Mouse (Mus musculus): Measurements from ENCODE around the gene Slc7a6. TPM values are rescaled to one million over a fixed set of nuclear protein-coding genes. Genes with fewer than 3 reads are reported as not detected.

Slc7a6 gene
- total RNA-seq, 2 experiments from 2014 or later: 27.6 to 32.4 TPM

DNA sequence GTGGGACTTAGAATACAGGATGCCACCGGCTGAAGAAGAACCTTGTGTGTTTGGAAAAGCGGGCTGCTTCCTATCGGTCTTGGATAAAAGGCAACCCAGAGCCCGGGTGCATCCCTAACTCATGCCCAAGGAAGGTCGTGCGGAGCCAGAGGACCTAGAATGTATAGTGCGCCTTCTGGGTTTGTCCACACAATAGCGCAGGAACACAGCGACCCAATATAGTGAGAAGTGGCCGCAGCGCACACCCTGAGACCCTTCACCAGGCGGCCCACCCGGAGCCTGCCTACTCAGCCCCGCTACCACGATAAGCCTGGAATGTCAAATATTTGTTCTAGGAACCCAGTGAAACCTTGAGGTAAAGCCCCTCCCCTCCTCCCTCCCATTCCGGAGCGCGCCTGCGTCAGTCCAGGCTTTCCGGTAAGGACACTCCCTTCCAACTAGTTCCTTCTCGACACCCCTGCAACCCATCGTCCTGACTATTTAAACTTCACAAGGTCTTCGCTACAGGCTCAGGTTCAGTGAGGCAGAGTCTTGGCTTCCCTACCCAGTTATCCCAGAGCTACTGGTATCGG, 30.7 kb upstream of the Slc7a6 start:
- intact Hi-C loops (cut with DNase I): loop anchor here (10.0 kb wide), 1 partner anchor 267 kb away; no protein-coding TSS in a partner anchor
- DNase-seq (ENCODE audit: low spot score in 2 of 2): peak; percentile 35 to 64

GRCm38 (mm10) chr8:106138616-106139015, 30.0 kb upstream of the Slc7a6 start:
- intact Hi-C loops (cut with DNase I): loop anchor here (10.0 kb wide), 1 partner anchor 266 kb away; no protein-coding TSS in a partner anchor
- no peak for DNase-seq (ENCODE audit: low spot score in 2 of 2)

DNA sequence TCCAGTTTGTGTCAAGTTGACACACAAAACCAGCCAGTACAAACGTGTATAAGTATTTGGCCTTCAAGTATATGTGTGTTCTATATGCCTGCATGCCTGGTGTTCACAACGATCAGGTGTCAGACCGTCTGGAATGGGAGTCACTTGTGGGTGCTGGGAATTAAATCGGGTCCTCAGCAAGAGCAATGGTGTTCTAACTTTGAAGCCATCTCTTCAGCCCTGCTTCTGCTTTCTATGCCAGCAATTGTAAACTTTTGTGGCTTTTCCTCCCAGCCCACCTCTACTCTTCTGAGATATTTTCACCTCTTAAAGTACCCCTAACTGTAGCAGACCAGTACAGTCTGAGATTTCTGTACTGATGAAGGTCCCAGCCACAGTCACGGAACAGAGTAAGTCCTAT, 28.5 kb upstream of the Slc7a6 start:
- no peak for DNase-seq (ENCODE audit: low spot score in 2 of 2)
- intact Hi-C loops (cut with DNase I): loop anchor here (2.0 kb wide), 2 partner anchors 59 to 87 kb away; no protein-coding TSS in a partner anchor

- peak; percentile 82 to 88 for DNase-seq (ENCODE audit: low spot score in 2 of 2)
- intact Hi-C loops (cut with DNase I): loop anchor here (2.0 kb wide), 2 partner anchors 58 to 86 kb away; no protein-coding TSS in a partner anchor
Measured at GRCm38 (mm10) chr8:106140769-106141168, 27.9 kb upstream of the Slc7a6 start.

DNA sequence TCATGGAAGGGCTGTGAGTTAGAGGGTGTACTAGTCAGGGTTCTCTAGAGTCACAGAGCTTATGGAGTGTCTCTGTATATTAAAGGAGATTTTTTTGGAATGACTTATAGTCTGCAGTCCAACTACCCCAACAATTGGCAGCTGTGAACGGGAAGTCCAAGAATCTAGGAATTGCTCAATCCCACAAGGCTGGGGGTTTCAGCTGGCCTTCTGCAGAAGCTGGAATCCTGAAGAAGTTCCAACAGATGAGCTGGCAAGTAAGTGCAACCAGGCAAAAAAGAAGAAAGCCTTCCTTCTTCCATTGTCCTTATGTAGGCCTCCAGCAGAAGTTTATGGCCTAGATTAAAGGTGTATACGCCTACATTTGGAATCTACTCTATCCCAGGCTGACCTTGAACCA, 23.3 kb upstream of the Slc7a6 start:
- DNase-seq (ENCODE audit: low spot score in 2 of 2): no peak
- intact Hi-C loops (cut with DNase I): no loop called here

- intact Hi-C loops (cut with DNase I): no loop called here
- no peak for DNase-seq (ENCODE audit: low spot score in 2 of 2)
Measured at GRCm38 (mm10) chr8:106146014-106146413, 22.6 kb upstream of the Slc7a6 start.

GRCm38 (mm10) chr8:106147868-106148565, 20.6 kb upstream of the Slc7a6 start:
- intact Hi-C loops (cut with DNase I): no loop called here
- DNase-seq (ENCODE audit: low spot score in 2 of 2): no peak

DNA sequence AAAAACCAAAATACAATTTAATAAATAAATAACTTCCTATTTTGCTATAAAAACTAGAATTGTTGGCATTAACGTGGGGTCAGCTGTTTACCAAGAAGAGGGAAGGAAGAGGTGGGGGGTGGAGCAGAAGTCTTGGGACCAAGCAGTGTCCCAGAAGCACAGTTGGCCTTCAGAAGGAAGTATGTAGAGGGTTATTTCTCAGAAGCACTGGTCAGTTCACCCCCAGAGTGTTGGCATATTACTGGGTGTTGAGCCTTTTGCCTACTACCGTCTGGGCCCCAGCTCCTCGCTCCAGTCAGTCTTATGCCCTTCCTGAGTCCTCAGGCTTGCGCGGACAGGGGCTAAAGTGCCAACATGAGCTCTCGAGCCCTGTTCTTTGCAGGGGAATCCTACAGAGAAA, 19.6 kb upstream of the Slc7a6 start:
- intact Hi-C loops (cut with DNase I): no loop called here
- DNase-seq (ENCODE audit: low spot score in 2 of 2): no peak

DNA sequence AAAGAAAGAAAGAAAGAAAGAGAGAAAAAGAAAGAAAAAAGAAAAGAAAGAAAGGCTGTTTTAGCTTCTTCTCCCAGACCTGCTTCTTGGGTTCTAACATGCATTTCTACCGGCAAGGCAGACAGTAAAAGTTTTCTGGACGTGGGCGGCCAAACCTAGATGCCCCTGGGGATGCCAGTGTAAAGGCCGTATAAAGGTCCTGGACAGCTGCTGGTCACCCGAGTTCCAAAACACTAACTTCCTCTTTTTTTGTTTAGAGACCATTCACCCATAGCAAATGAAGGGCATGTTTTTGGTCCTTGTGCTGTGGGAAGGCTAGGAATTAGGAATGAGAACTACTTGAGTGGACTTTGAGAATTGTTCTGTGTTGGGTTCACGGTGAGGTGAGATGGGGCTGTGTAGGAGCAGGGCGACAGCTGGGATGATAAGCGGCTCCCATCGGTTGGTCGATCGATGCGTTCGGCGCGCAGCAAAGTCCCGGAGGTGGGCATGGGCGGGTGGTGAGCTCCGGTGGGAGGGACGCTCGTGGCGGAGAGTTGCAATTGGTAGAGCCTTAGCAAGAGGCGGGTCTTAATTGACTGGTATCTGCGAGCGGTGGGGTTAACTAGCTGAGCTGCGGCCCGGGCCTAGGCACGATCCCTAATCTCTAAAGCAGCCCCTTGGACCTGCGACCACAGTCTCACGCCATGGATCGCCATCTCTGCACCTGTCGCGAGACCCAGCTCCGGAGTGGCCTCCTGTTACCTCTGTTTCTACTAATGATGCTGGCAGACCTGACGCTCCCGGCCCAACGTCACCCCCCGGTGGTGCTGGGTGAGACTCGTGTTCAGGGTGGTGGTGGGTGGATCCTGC, 18.6 kb upstream of the Slc7a6 start, which contains the start of gene Pla2g15:
Gene Pla2g15, plus strand, starts transcription at position 599 of the 852 bp plus-strand sequence.
- DNase-seq (ENCODE audit: low spot score in 2 of 2): peak; percentile 94 to 97
- intact Hi-C loops (cut with DNase I): no loop called here

DNA sequence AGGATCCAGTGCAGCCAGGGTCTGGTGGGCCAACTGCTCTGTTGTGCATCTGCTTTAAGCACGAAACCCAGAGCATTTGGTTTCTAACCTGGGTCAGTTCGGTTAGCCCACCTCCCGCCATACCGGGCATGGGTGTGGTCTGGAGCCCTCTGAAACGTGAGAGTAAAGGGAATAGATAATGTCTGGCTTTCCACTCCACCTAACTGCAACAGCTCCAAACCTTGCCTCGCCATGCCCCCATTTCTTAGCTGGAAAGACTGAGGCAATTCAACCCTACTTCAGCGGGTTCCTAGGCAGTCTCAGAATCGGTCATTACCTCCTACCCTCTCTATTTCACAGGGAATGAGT, 18.0 kb upstream of the Slc7a6 start:
- intact Hi-C loops (cut with DNase I): no loop called here
- no peak for DNase-seq (ENCODE audit: low spot score in 2 of 2)

DNA sequence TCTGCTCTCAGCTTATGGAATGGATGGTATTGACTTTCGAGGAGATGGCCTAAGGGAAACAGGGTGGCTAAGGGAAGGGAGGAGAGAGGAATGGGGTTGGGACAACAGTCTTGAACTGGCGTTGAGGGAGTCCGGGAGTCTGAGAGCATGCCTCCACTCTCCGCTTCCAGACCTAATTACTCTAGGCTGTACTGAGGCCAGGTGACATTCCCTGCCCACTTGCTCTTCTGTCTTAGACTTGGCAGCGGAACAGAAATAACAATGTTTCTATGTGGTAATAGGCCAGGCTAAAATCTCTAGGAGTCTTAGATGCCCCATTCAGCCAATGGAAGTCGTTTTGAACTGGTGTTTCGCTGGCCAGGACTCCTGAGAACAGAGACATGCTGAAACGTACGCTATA, 17.6 kb upstream of the Slc7a6 start:
- intact Hi-C loops (cut with DNase I): no loop called here

DNA sequence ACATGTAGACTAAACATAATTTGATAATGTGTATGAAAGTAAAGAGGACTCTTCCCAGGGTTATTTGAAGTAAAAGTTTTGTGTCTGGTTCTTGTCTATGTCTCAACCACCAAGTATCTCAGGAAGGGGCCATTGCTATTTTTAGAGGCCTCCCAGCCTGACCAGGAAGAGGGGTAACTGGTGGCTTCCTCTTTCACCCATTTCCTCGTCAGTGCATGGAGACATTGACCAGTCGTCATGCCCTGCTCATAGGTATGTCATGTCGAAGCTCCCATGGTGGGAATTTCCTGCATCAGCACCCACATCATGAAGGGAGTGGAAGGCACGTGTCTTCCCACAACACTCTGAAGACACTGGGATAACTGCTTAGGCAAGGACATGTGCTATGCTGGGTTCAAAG, 15.8 kb upstream of the Slc7a6 start:
- intact Hi-C loops (cut with DNase I): no loop called here
- peak in 1 of 2 experiments; percentile 29 for DNase-seq (ENCODE audit: low spot score in 2 of 2)

More for the DNA sequence above, 17.6 kb upstream of the Slc7a6 start:
- no peak for DNase-seq (ENCODE audit: low spot score in 2 of 2)

DNA sequence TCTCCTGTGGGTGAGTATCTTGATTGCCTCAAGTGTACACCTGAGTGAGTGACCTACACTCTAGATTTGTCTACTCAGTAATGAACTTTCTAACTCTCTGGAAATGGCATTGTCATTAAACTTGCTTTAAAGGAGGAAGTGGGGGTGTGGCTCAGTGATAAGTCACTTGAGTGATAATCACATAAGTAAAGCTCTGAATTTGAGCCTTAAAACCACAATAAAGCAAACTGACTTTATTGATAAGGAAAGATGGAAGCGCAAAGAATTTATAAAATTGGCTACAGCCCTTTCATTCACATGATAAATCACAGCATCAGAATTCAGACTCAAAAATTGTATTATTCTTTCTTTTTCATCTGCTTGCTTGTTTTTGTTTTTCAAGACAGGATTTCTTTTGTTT, 11.2 kb upstream of the Slc7a6 start:
- intact Hi-C loops (cut with DNase I): no loop called here
- no peak for DNase-seq (ENCODE audit: low spot score in 2 of 2)

DNA sequence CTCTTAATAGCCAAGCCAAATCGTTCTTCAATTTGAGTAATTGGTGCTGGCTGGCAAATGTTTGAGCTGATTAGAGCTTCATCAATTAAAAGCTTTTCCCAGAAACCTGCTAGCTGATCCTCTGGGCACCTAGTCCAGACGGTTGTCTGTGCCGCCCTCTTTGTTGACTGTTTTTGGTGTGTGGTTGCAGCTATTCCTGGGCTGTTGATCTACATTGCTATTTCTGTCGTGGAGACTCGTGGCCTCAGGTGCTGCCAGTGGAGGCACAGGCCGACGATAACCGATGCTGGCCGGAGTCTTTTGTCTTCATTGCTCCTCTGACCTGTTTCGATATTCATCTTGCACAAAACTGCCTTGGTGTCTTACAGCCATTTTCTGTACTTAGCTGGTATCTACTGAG, 10.3 kb upstream of the Slc7a6 start:
- no peak for DNase-seq (ENCODE audit: low spot score in 2 of 2)
- intact Hi-C loops (cut with DNase I): no loop called here

- intact Hi-C loops (cut with DNase I): no loop called here
- no peak for DNase-seq (ENCODE audit: low spot score in 2 of 2)
Measured at GRCm38 (mm10) chr8:106159876-106160275, 8.8 kb upstream of the Slc7a6 start.

- DNase-seq (ENCODE audit: low spot score in 2 of 2): no peak
- intact Hi-C loops (cut with DNase I): no loop called here
Measured at GRCm38 (mm10) chr8:106163251-106163650, 5.4 kb upstream of the Slc7a6 start.

DNA sequence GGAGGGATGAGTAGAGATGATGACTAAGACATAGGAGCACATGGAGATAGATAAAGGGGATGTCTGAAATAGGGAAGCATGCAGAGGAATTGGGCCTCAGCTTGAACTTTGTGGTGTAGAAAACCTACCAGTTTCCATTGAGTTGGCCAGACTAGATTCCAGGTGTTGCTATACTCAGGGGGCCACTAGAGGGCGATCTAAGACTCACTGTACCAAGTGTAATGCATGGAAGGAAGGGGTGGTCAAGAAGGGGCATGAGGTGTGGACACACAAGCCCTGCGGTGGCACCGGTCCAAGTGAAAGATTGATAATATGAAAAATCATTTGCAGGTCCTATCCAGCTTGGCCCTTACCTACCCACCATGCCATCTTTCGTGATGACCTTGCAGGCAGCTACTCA, 3.2 kb upstream of the Slc7a6 start:
- intact Hi-C loops (cut with DNase I): loop anchor here (5.0 kb wide), 1 partner anchor 47 kb away; the partner anchor contains the start of genes Prmt7 and Slc7a6os
- peak; percentile 73 to 82 for DNase-seq (ENCODE audit: low spot score in 2 of 2)

GRCm38 (mm10) chr8:106169017-106169933, 618 bp downstream of the Slc7a6 start:
- intact Hi-C loops (cut with DNase I): loop anchor here (2.0 to 5.0 kb wide), 2 partner anchors 30 to 43 kb away; partner anchors contain the start of genes Prmt7 and Slc7a6os
- DNase-seq (ENCODE audit: low spot score in 2 of 2): peak; percentile 76 to 81

DNA sequence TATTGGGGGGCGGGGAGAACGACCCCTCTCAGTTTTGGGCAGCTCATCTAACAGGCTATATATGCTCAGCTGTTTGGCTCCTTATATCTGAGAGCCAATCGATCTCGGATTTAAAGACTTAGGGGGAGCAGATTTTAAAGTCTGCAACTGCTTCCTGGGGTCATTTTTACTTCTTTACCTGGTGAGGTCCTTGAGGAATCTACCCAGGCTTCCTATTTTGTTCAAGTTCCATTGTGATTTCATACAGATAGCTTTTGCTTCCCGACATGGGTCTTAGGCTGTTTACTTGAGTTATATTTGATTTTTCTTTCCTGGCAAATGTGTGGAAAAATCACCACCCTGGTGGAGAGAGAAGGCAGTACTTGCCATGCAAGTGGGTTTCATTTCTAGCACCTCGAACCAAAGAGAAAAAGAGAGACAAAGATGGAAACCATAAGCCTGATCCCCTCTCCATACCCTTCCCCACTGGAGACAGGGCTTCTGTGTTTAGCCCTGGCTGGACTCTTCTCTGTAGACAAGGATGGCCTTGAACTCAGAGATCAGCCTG, 1.4 kb downstream of the Slc7a6 start:
- no peak for DNase-seq (ENCODE audit: low spot score in 2 of 2)
- intact Hi-C loops (cut with DNase I): loop anchor here (2.0 to 5.0 kb wide), 2 partner anchors 29 to 42 kb away; partner anchors contain the start of genes Prmt7 and Slc7a6os

Data from left cerebral cortex, postnatal 25 days (tissue).